Mouse (Mus musculus) spleen, adult 2 months (tissue): ENCODE measurements around the gene Prkn.

Experiments used
- CTCF ChIP-seq: fragments of 200-500 bp; IDR thresholded peaks from 2 replicates; pipeline ENCODE4 v1.5.1; 2011; ENCODE audit warnings: mild to moderate bottlenecking, inconsistent platforms; ENCODE audit not compliant: insufficient read depth, insufficient read length, insufficient replicate concordance; ENCODE audit errors: extremely low read depth
- POLR2A ChIP-seq: fragments of 200-500 bp; IDR thresholded peaks from 2 replicates; pipeline ENCODE4 v1.6.1; 2011; ENCODE audit warnings: low read depth, low read length, inconsistent platforms

DNA sequence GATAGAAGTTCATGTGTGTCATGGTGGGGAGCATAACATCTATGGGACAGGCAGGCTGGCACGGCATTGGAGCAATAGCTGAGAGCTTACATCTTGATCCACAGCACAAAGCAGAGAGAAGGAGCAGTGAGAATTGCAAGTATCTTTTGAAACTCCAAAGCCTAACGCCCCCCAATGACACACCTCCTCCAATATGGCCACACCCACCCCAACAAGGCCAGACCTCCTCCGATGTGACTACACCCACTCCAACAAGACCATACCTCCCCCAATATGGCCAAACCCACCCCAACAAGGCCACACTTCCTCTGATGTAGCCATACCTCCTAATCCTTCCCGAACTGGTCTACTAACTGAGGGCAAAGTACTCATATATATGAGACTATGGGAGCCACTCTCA lies 1004.3 kb downstream of the Prkn start:
- TF ChIP-seq CTCF (no peak), POLR2A (no peak)
